Mouse (Mus musculus): Measurements from ENCODE around the gene A830031A19Rik.

DNA sequence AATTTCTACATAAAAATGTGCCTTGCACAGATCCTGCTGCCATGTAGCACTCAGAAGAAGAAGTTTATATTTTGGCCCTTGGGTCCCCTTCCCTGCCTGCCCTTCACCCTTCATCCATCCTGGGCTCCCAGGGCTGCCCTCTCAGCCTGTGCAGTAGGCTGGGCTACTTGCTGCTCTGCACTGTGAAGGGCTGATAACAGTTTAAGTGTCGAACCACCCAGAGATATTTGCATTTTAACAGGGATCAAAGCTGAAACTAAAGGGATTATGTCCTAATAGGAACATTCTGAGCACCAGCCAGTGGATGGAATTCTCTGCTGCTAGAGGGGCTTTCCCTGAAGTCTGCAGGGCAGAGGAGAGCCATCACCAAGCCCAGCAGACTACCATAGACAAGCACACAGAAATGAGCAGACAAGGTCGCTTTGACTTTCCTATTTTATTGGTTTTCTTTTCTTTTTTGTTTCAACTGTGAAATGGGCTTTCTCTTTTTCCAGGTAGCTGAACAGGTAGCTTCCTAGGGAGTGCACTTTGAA is 58.1 kb downstream of the A830031A19Rik start:
- TF ChIP-seq CTCF (conservative IDR thresholded peaks at IDR 0.05; ENCODE audit: low read length) (no peak), POU5F1 (IDR thresholded peaks at IDR 0.05; ENCODE audit: borderline replicate concordance, low read length) (no peak), NANOG (IDR thresholded peaks at IDR 0.05; ENCODE audit: borderline replicate concordance, low read length) (no peak)
